Mouse (Mus musculus) bone marrow macrophage, adult 2 months (primary cell): ENCODE results near the gene Esr2.
"Not testable (repeated sequence)": the region's sequence is repeated elsewhere in the genome, so short reads cannot be mapped to it uniquely, and the experiment has no call there.

ENCODE experiments used
- CTCF ChIP-seq: IDR thresholded peaks from 2 replicates; pipeline ENCODE4 v1.5.1; 2012; ENCODE audit warnings: low read depth, mild to moderate bottlenecking, low read length, moderate library complexity
- POLR2A ChIP-seq: IDR thresholded peaks from 2 replicates; pipeline ENCODE4 v1.6.1; 2012; ENCODE audit warnings: mild to moderate bottlenecking, low read depth, low read length, borderline replicate concordance

DNA sequence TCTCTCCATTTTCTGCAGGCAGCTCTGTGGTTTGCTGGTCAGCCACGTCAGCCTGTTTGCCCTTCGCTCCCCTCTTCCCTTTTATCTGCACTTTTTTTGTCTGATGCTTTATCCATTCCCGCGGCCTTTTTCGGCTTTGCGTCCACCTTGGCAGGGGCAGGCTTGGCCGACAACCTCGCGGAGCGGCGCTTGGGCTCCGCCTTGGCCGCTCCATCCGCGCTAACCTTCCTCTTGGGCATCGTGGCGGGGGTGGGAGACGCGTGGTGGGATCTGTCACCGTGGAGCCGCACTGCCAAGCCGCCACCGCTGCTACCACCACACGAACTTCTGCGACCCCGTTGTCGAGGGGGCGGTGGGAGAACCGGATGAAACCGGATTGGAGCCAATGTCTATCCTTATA lies 24.7 kb downstream of the Esr2 start:
- not testable (repeated sequence) for TF ChIP-seq CTCF, POLR2A
